Mouse (Mus musculus) kidney, adult 18-20 months (tissue): ENCODE measurements around the gene Fen1.

Source experiments
- DNase-seq: peaks from one replicate; pipeline ENCODE4 v3.0.0; 2021

Gene Fen1

GRCm38 (mm10) chr19:10213796-10214471 is 10.0 kb upstream of the Fen1 start:
- DNase-seq, result no peak

DNA sequence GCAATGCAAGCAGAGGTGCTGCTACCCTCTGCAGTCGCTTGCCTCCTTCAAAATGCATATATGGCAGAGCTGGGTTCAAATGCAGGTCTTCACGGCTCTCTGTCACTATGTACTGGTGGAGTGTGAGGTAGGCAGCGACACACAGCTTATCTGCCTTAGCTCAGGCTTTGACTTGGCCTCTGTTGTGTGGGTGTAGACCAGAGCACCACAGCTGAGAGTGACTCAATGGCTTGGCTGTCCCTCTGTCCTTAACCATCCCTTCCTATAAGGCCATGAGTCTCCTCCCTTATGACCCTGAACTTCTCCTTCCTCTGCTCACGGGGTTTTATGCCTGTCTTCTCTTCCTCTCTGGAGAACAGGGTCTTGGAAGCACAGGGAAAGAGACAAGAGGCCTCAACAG is 6.9 kb upstream of the Fen1 start:
- DNase-seq, result no peak

- DNase-seq, result no peak
Measured at GRCm38 (mm10) chr19:10208851-10209250, 4.9 kb upstream of the Fen1 start.

DNA sequence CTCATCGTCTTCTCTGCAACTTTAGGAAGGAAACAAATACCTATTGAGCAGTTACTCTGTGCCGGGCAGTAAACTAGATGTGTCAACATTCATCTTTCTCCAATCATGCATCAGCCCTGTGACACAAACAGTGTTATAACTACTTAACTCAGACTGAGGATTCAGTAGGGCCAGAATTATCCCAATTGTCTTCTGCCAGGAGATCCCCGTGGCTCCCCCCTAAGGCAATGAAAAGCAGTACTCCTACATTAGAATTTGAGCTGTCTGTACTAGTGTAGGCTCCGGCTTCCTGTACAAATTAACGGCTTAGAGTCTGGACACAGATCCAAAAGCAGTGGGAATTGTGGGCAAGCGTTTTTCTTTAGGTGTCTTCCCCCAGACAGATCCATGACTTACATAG is 1.1 kb upstream of the Fen1 start:
- DNase-seq, result no peak

- DNase-seq, result no peak
Measured at GRCm38 (mm10) chr19:10204616-10205001, 640 bp upstream of the Fen1 start.

GRCm38 (mm10) chr19:10203146-10203847 is 672 bp downstream of the Fen1 start:
- no peak for DNase-seq

DNA sequence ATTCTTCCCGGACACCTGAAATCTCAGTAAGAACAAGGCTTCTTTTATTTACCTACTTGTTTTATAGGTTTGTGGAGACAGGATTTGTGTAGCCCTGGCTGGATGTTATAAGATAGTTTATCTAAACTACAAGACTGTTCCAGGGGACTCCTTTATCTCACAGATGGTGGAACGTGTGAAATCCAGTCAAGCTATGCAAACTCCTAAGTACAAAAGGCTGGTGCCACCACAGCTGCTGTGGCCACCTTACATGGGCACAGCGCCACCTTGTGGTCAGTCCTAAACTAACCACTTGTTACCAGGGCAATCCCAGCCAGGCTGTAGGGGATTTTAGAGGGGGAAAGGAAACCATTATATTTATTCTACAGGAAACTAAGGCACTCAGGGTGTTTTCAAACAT is 5.2 kb downstream of the Fen1 start:
- peak; percentile 81 for DNase-seq

DNA sequence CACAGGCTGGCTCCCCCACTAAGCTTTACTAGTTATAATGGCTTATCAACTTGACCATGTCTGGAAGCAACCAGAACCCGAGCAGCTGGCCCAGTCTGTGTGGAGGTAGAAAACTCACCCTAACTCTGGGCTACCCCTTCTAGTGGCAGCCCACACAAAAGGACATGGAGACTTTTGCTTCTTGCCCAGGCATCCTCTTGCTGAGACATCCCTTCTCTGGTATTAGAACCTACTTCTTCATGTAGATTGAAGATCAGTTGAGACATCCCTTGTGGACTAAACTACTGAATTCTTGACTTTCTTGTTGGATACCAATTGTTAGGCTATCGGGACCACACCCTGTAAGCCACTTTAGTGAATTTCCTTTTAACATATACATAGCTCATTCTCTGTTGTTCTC is 5.7 kb downstream of the Fen1 start:
- DNase-seq, result no peak

DNA sequence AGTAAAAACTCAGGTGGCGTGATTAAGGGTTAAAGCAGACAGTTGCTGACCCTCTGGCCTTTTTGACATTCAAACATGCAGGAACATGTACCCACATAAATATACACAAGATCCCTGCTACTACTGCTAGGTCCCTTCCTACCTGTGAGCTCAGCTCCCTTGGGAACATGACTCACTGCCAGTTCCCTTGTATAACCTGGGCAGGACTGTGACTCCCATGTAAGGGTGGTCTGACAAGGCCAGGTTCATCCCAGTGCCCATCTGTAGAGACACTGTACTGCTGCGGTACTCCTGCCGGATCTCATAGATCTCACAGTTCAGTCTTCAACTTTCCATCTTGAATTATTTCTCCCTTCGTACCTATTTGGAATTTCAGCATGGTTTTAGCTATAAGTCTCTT is 6.8 kb downstream of the Fen1 start:
- no peak for DNase-seq

DNA sequence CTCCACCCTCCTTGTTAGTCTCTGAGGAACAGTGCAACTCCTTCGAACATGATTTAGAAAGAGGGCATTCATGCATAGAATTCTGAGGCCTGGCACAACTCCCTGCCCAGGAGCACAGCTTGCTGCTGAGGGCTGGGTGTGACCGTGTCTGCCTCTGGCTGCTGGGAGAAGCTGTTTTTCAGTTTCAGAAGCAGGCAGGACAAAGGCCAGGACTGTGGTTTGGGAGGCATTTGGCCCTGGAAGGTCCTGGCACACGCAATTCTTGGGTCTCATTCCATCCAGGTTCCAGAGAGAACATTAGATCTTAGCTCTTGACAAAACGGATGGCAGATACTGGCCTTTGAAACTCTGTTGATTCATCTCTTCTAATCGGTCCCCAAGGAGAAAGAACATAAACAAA is 8.7 kb downstream of the Fen1 start:
- peak; percentile 67 for DNase-seq

DNA sequence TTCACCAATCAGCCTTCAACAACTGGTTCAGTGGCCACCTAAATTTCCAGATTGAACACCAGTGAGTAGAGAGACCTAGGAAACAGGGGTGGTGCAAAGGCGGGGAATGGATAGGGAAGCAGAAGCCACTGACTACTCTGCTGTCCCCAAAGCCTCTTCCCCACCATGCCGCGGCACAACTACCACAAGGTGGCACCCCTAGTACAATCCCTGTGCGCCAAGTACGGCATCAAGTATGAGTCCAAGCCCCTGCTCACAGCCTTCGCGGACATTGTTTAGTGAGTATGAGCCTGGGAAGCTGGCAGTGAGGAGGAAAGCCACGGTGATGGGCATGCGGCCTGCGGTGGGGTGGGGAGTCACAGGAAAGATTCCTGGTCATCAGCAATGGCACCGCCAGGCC is 9.6 kb downstream of the Fen1 start:
- DNase-seq, result no peak

GRCm38 (mm10) chr19:10191326-10191725 is 12.6 kb downstream of the Fen1 start:
- no peak for DNase-seq

DNA sequence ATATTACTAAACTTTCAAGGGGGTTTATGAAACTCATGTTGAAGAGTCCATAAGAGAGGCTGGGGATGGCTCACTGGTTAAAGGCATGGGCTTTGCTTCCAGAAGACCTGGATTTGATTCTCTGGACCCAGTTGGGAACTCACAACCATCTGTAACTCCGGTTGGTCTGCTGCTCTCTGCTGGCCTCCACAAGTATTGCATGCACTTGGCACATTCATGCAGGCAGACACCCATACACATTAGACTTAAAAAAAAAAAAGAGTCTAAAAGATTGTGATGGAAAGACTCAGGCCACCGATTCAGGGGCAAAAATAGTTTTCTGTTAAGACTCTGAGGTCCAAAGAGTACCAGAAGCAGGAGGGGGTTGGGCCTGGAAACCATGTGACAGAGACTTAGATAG is 13.2 kb downstream of the Fen1 start:
- peak; percentile 82 for DNase-seq

DNA sequence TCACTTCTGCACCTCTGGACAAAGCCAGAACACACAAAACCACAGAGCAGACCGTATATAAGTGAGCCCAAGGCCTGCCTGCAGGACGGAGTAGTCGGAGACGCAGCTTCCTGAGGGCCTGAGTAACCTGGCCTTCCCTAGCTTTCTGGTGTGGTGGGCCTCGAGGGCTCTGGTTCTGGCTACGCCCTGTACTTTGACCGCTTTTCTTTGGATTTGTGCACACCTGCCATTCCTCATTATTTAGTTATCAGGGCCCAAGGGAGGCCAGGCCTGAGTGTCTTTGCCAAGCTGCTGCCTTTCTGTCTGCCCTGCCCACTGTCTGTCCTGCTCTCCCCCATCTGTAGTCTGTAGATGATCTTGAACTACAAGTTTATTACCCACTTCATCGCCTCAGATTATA is 14.0 kb downstream of the Fen1 start:
- no peak for DNase-seq

DNA sequence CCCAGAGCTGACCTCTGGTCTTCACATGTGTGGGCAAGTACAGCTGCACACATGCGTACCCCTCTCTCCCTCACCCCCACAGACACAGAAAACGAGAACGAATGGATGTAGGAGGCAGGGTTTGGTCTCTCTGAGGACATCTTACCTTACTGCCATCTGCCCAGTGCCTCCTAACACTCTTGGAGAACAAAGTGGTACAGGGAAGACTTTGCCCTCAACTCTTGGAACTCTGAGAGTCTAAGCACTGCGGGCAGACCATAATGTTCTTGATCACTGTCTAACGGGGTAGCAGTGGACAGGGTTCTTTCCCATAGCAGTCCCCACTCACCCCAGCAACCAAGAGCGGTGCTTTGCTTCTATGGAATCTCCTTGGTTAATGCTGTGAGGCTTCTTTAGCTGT is 14.9 kb downstream of the Fen1 start:
- DNase-seq, result no peak

DNA sequence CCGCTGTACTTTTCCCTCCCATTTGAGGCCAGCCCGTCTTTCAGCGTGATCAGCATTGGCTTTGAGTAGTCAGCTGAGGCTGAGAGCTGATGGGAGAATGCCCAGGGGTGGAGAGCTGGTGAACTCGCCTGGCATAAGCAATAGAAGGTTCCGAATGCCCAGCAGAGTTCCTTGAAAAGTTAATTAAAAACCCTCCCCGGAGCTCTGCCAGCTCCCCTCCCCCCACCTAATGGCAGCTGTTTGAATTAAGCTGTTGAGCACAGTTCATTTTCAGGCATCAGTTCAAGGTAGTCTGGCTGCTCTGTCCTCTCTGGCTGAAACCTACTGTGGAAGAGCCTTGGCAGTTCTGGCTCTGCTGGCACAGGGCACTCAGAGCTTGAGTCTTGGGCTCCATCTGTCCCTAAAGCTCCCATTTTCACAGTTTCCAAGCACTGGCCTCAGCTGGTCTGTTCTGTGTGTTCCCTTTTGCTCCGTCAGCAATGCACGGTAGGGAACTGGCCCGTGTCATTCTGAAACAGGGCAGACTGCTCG is 15.6 kb downstream of the Fen1 start:
- DNase-seq, result peak; percentile 91

DNA sequence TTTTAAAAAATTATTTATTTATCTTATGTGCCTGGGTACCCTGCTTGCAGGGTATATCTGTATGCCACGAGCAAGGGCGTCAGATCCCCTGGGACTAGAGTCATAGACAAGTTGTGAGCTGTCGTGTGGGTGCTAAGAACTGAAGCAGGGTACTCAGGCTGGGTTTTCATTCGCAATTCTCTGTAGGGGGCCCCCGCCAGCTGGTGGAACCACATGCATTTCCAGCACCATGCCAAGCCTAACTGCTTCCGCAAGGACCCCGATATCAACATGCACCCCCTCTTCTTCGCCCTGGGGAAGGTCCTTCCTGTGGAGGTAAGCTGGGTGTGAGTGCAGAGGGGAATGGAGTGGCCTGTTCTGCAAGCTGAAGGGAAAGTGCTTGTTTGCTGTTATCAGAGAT is 17.4 kb downstream of the Fen1 start:
- DNase-seq, result no peak

DNA sequence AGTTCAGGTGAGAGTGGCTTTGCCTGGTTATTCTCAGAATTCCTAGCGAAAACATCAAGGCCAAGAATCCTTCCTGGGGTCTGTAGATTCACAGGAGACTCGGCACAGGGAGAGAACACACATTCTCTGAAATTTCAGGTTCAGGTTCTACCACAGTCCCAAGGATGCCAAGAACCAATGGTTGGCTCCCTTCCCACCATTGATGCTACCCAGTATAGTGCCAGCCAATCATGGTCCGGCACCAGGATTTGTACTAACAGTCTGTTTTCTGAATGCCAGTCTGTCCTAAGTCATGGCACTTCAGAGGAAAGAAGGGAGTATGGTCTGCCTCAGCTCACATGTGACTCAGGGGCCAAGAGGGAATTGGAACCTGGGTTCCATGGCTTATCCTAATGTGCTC is 18.1 kb downstream of the Fen1 start:
- DNase-seq, result no peak

GRCm38 (mm10) chr19:10184096-10184495 is 19.9 kb downstream of the Fen1 start:
- DNase-seq, result no peak

DNA sequence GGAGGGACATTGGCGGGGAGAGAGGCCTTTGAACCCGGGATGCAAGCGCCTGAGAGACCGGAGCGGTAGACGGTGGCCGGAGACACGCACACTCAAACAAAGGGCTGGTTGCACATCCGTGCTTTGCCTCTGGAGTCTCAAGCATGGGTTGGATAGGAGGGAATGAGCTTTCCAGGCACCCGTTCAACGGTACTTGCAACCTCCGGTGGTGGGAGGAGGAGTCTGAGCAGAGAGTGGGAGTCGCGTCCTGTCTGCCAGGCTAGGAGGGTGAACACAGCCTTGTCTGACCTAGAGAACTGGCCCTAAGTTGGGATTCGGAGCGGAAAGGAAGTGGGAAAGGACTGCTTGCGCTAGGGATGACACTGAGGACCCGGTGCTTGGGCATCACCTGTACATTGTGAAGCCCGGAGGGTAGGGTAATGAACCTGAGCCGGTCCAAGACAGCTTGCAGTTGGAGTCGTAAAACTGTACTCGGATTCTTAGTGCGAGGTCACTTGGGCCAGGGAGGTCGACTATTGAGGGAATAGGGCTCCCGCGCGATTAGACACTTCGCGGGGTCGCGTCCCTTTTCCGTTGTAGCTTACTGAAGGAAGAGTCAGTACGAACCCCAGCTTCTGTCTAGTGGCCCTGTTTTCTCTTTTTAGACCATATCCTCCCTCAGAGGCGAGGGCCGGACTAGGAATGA is 20.5 kb downstream of the Fen1 start:
- DNase-seq, result peak; percentile 75

GRCm38 (mm10) chr19:10182670-10183298 is 21.2 kb downstream of the Fen1 start, which contains the start of gene Fads1:
Gene Fads1 (plus strand): TSS chr19:10182888.
- DNase-seq, result peak; percentile 92

DNA sequence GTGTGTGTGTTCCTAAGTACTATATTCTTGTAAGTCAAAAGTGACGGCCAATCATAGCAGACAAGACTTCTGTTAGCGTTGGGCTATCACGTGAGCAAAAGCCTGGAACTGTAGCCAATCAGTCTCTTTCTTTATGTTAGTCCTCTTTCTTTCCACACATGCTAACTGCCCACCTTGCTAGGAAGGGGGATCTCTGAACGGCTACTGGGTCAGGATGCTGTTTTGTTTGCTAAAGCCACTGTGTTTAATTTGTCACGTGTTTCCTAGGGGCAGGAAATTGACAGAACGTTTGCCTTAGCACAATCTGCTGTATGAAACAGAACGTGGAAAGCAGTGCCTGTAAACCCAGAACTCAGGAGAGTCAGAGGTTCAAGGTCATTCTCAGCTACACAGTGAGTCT is 21.8 kb downstream of the Fen1 start:
- DNase-seq, result no peak

DNA sequence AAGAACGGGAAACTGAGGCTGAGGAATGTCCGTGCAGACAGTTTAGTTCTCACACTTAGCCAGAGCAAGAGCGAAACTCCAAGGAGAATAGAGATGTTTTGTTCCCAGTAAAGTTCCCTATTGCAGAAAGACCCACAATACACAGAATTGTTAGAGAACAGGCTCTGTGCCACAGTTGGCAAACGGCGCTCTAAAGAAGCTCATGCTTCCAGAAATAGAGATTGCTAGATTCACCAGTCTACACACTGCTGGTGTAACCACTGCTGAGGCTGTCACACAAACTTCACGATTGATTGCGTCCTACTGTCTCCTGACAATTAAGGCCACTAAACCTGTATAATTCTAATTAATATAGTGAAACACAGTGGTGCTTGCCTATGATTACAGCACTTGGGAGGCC is 22.7 kb downstream of the Fen1 start:
- DNase-seq, result no peak
